Mouse (Mus musculus) inflammation-experienced regulatory T-cells (primary cell): ENCODE data around the gene Edem2. TPM values are rescaled to one million over a fixed set of nuclear protein-coding genes. Genes with fewer than 3 reads are reported as not detected.

Experiments
- polyA plus RNA-seq, 2 experiments: library from polyadenylated mRNA; unstranded; fragments of 100-300 nt; shearing (Covaris generic); gene quantifications; one replicate each; pipeline ENCODE4 v1.2.1; 2017

Edem2 gene
- 10 to 100 TPM; 66.8 to 69.6 TPM for polyA plus RNA-seq

DNA sequence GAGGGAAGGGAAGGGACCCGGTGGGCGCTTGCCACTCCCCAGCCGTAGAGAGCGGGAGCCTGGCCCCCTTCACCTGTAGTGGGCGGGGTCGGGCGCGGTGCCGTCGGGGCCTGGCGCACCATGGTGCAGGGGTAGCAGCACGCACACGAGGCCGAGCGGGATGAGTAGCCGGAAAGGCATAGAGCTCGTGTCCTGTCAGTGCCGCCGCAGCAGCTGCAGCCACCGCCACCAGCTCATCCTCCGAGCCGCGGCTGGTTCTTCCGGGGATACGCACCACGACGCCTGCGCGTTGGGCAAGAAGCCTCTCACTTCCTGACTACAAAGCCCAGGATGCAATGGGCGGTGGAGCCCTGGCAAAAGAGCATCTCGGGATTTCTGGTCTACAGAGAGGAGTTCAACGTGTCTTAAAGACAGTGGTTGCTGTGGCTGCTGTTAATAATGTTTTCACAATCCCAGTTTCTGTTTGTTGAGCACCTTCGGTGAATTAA lies at the start of gene Edem2:
Edem2 (minus strand) TSS at position 318 of the 488 bp plus-strand sequence.

GRCm38 (mm10) chr2:155774927-155775684 lies 45.8 kb upstream of the Edem2 start, which contains the start of gene Mmp24:
Gene Mmp24, plus strand, starts transcription at chr2:155775342.

DNA sequence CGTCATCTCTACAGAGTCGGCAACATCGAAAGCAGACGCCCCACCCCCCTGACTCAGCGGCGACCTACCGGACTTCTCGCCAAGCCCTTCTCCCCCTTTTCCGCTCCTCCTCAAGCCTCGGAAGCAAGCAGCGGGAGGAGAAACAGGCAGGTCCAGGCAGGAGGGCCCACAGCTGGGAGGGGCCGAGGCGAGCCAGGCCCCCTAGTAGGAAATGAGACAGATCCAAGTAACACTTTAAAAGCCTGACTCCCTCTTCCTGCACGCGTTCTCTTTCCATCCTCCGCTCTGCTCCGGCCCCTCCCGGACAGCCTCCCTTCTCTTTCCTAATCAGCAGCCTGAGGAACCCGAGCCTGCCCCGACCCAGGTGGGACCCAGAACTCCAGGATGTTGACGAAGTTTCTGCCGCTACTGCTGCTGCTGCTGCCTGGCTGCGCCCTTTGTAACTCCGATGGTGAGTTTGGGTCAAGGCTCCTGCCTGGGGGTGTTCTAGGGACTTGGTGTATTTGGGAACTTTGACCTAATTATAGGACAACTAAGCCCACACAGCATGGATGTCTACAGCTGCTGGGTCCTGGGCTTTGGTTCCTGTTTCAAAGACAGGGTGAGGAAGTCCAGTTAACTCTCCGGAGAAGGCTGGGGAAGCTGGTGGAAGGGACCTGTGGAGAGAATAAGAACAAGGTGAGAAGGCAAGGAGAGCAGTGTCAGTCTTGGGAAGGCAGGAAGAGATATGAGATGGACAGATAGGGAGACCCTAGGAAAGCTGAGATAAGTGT lies 21.9 kb upstream of the Edem2 start, which contains the start of gene Procr:
Procr (plus strand) TSS at position 104 of the 773 bp plus-strand sequence.

DNA sequence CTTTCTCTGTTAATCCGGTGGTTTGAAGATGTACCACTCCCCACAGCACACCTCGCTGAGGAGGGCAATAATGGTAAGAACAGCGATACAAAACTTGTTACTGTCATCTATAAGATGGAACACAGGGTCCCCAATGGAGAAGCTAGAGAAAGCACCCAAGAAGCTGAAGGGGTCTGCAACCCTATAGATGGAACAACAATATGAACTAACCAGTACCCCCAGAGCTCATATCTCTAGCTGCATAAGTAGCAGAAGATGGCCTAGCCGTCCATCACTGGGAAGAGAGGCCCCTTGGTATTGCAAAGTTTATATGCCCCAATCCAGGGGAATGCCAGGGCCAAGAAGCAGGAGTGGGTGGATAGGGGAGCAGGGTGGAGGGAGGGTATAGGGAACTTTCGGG lies 6.5 kb upstream of the Edem2 start, which contains the start of gene Gm17581:
Gm17581 (minus strand) TSS at position 101 of the 400 bp plus-strand sequence.

GRCm38 (mm10) chr2:155691723-155692493 lies 37.4 kb downstream of the Edem2 start, which contains the start of gene Trpc4ap:
Gene Trpc4ap, minus strand, starts transcription at chr2:155692384.

Other genes with a start within 250 kb of the Edem2 start
- gene Acss2, start 211.5 kb downstream of the Edem2 start, polyA plus RNA-seq, result 100 to 1,000 TPM in 1 of 2 experiments, 10 to 100 TPM in 1; 45.2 to 113 TPM
- gene Ggt7, start 211.2 kb downstream of the Edem2 start, polyA plus RNA-seq, result 10 to 100 TPM in 1 of 2 experiments, 1 to 10 TPM in 1; 5.3 to 15.9 TPM
- 10 to 100 TPM; 11.9 to 16.4 TPM for gene Gss, start 136.7 kb downstream of the Edem2 start, polyA plus RNA-seq
- 1 to 10 TPM in 1 of 2 experiments, under 1 TPM in 1; 0.13 to 1.1 TPM for gene Myh7b, start 118.3 kb downstream of the Edem2 start, polyA plus RNA-seq
- gene Trpc4ap, start 37.1 kb downstream of the Edem2 start, polyA plus RNA-seq, result 100 to 1,000 TPM; 213 to 244 TPM
- not detected for gene Gm17581, start 6.4 kb upstream of the Edem2 start, polyA plus RNA-seq
- under 1 TPM; 0.10 to 0.64 TPM for gene Procr, start 21.6 kb upstream of the Edem2 start, polyA plus RNA-seq
- under 1 TPM; 0.31 to 0.62 TPM for gene Mmp24, start 45.9 kb upstream of the Edem2 start, polyA plus RNA-seq
- gene BC029722, start 90.0 kb upstream of the Edem2 start, polyA plus RNA-seq, result 10 to 100 TPM; 53.4 to 57.3 TPM
- 100 to 1,000 TPM; 181 to 215 TPM for gene Eif6, start 97.5 kb upstream of the Edem2 start, polyA plus RNA-seq
- under 1 TPM in 1 of 2 experiments, not detected in 1; 0.04 TPM for gene Fam83c, start 105.4 kb upstream of the Edem2 start, polyA plus RNA-seq
- 10 to 100 TPM; 38.5 to 64.3 TPM for gene Uqcc1, start 200.8 kb upstream of the Edem2 start, polyA plus RNA-seq
- gene Gm15557, start 211.3 kb upstream of the Edem2 start, polyA plus RNA-seq, result under 1 TPM in 1 of 2 experiments, not detected in 1; 0.94 TPM
- under 1 TPM; 0.32 to 0.46 TPM for gene Gdf5, start 215.9 kb upstream of the Edem2 start, polyA plus RNA-seq
- gene Cep250, start 227.0 kb upstream of the Edem2 start, polyA plus RNA-seq, result 10 to 100 TPM; 35.7 to 42.2 TPM